Mouse (Mus musculus): Measurements from ENCODE around the gene Islr2.

DNA sequence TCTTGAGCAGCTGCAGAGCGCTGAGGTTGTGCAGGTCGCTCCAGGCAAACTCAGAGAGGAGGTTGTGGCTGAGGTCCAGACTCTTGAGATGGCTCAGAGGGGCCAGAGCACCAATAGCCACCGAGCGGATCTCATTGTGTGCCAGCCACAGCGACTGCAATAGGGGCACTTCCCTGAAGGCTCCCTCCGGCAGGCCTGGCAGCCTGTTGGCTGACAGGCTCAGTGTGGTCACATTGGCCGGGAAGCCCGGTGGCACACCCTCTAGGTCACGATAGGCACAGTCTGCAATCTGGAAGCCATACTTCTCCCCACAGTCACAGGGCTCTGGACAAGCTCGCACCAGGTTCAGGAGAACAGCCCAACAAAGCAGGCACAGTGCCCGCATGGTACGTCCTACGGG is 46.3 kb downstream of the Islr2 start:
- TF ChIP-seq CTCF (conservative IDR thresholded peaks at IDR 0.05; ENCODE audit: insufficient read depth, insufficient read length, low read depth, low read length) (no peak), POLR2A (IDR thresholded peaks at IDR 0.05; ENCODE audit: low read depth, low read length) (no peak)
